Mouse (Mus musculus) urinary bladder, postnatal 0 days (tissue): Measurements from ENCODE around the gene Nrtn. TPM values are rescaled to one million over a fixed set of nuclear protein-coding genes. Genes with fewer than 3 reads are reported as not detected.

ENCODE experiments used
- polyA plus RNA-seq: library from polyadenylated mRNA; unstranded; fragments of >200 nt; fragmentation: Nextera tagmentation; extraction: Ambion mirVana; gene quantifications from 2 replicates; pipeline ENCODE4 v1.2.1, GENCODE M21; 2015

The Nrtn gene
- polyA plus RNA-seq = 13.4 and 14.0 TPM in 2 replicates

DNA sequence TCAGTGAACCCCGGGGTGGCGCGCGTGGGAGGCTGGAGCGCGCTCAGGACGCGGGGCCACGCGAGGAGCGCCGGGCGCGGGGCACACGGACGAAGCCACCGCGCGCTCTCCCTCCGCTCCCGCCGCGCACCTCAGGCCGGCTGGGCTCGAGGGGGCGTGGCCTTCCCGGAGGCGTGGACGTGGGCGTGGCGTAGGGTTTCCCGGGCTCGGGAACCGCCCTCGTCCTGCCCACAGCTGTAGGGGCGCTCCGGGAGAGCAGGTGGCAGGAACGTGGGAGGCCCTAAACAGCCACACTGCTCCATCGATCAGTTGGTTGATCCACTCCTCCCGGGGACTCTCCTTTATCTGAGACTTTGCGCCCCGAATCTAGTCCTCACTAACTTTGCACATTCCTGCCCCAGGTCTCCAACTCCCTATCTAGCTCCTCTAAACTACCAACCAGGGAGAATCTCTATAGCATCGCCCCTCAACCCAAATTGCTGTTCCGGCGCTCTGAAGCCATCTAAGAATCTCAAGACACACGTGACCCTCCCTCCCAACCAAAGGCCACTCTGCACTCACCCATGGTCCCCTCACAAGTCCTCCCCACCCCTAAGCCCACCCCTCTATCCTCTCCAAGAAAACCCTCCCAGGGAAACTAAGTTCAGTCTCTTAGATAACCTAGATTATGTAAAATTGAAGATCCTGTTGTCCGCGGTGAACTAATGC is at the start of gene Nrtn:
Gene Nrtn (minus strand): TSS at position 115 of the 708 bp plus-strand sequence.

DNA sequence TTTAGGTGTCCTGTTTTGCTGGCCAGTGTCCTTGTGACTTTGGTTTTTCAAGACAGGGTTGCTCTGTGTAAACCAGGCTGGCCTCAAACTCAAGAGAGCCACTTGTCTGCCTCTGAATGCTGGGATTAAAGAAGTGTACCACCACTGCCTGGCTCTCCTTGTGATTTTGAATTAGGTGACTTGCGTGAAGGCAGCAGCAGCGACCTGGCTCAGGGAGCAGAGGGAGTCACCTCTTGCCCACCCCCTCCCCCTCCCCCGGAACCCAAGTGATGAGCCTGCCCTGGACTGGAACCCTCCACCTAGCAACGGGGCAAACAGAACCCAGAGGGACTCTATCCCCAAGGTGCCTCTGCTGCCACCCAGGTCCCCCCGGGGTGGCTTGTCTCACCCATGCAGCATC is 12.6 kb upstream of the Nrtn start, which contains the start of gene Prr22:
Gene Prr22 (plus strand): TSS at position 301 of the 400 bp plus-strand sequence.

DNA sequence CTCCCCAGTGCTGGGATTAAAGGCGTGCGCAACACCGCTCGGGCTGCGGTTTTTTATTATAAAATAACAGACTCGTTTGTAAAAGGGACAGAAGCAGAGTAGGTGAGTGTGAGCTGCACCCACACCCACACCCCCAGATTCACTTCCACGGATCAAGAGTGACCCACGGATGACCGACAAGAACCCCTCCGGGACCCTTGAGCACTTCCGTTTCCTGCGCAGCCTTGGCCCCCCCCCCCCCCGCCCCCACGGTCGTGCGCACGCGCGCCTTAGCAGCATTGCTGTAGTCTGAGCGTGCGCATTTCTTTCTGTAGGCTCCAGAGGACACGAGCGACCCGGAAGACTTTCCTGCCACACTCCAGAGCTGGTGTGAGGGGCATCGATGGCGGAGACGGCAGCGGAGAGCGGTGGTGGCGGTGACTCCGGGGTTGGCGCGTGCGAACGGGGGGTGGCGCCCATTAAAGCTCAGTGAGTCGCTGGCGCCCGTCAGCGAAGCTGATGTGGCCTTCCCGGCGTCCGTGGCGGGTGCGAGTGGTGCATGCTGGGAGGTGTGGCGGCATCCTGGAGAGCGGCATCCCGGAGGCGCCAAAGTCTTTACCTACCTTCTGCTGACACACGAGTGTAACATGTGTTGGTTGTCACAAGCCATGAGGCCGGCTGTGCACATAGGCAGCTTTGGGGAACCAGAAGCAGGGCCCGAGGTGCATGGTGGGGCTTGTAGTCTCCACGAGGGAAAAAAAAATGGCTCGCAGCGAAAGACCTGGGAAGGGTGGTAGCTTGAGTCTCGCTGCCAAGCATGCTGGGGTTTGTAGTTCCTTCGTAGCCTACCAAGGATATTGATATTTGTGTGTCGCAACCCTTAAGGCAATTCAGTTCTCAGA is 7.4 kb upstream of the Nrtn start, which contains the start of gene Dus3l:
Gene Dus3l (plus strand): TSS at position 284 of the 881 bp plus-strand sequence.

DNA sequence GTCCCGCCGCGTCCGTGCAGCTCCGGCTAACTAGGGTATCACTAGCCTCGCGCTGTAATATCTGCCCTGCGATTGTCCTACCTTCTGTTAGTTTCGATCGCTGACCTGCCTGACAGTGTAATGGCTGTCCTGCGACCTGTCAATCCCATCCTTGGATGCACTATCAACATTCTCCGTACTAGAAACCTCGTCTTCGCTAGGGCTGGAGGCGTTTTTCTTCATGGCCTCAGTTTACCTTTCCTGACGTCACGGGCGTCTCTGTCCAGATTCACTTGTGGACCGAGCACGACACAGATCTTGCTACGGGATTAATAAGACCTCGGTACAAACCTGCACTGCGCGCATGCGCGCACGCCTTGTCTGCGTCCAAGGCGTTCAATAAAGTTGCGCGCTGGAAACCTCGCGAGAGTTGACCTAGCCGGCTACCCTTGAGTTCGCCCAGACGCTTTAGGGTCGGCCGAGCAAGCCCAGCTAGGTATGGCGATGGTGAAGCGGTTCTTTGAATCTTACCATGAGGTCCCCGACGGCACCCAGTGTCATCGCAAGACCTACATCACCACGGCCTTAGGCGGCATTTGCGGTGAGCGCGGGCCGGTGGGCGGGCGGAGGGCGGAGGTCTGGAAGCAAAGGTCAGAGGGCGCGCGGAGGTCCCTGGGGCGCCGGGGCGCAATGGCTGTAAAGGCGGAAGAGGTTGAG is 39.8 kb downstream of the Nrtn start, which contains the start of the genes Ndufa11 and Vmac:
Gene Ndufa11 (plus strand): TSS at position 405 of the 696 bp plus-strand sequence.
Gene Vmac (minus strand): TSS at position 660 of the 696 bp plus-strand sequence.

Other genes starting within 250 kb of the Nrtn start
- gene Znrf4, start 245.1 kb downstream of the Nrtn start, polyA plus RNA-seq = not detected in 2 replicates
- gene Gm20219, start 203.1 kb downstream of the Nrtn start, polyA plus RNA-seq = 9.6 and 11.7 TPM in 2 replicates
- 28.1 and 30.2 TPM in 2 replicates for gene Safb2, start 172.9 kb downstream of the Nrtn start, polyA plus RNA-seq
- gene Safb, start 172.7 kb downstream of the Nrtn start, polyA plus RNA-seq = 33.7 and 43.2 TPM in 2 replicates
- 232 and 244 TPM in 2 replicates for gene 2410015M20Rik, start 147.8 kb downstream of the Nrtn start, polyA plus RNA-seq
- gene Rpl36, start 144.1 kb downstream of the Nrtn start, polyA plus RNA-seq = 1,651 and 1,836 TPM in 2 replicates
- gene Lonp1, start 130.6 kb downstream of the Nrtn start, polyA plus RNA-seq = 28.0 and 29.6 TPM in 2 replicates
- 4.6 TPM in 2 replicates for gene Catsperd, start 129.4 kb downstream of the Nrtn start, polyA plus RNA-seq
- 45.2 and 45.5 TPM in 2 replicates for gene Ranbp3, start 84.2 kb downstream of the Nrtn start, polyA plus RNA-seq
- 524 and 561 TPM in 2 replicates for gene Ndufa11, start 39.8 kb downstream of the Nrtn start, polyA plus RNA-seq
- 16.6 and 18.3 TPM in 2 replicates for gene Vmac, start 39.5 kb downstream of the Nrtn start, polyA plus RNA-seq
- gene Dus3l, start 7.2 kb upstream of the Nrtn start, polyA plus RNA-seq = 19.8 and 24.6 TPM in 2 replicates
- 0.19 and 0.31 TPM in 2 replicates for gene Prr22, start 12.7 kb upstream of the Nrtn start, polyA plus RNA-seq
- 3.7 and 4.2 TPM in 2 replicates for gene Rfx2, start 73.5 kb upstream of the Nrtn start, polyA plus RNA-seq
- not detected in 2 replicates for gene Acsbg2, start 116.9 kb upstream of the Nrtn start, polyA plus RNA-seq
- 10.6 and 11.7 TPM in 2 replicates for gene 1700061G19Rik, start 117.9 kb upstream of the Nrtn start, polyA plus RNA-seq
- 15.8 and 18.0 TPM in 2 replicates for gene Mllt1, start 177.9 kb upstream of the Nrtn start, polyA plus RNA-seq
- gene Acer1, start 224.6 kb upstream of the Nrtn start, polyA plus RNA-seq = not detected in 2 replicates
- gene Clpp, start 232.8 kb upstream of the Nrtn start, polyA plus RNA-seq = 84.4 and 98.9 TPM in 2 replicates
- 25.4 and 30.7 TPM in 2 replicates for gene Alkbh7, start 239.8 kb upstream of the Nrtn start, polyA plus RNA-seq
- 0.30 and 1.0 TPM in 2 replicates for gene Pspn, start 242.5 kb upstream of the Nrtn start, polyA plus RNA-seq